Mouse (Mus musculus): Measurements from ENCODE around the gene Cdk18. TPM values are rescaled to one million over a fixed set of nuclear protein-coding genes. Genes with fewer than 3 reads are reported as not detected.
"Not testable (repeated sequence)": the region's sequence is repeated elsewhere in the genome, so short reads cannot be mapped to it uniquely, and the experiment has no call there.

The Cdk18 gene
- 10 to 100 TPM; 14.6 TPM for total RNA-seq (2021)
- long read RNA-seq, experiment 1, full-length matches to known transcripts: 8 of 13 reads
- long read RNA-seq, experiment 1, partial matches to known transcripts: 1 of 13 reads
- long read RNA-seq, experiment 1, other reads (novel, unspliced or antisense): 4 of 13 reads
- long read RNA-seq, experiment 2, full-length matches to known transcripts: 8 of 10 reads
- long read RNA-seq, experiment 2, partial matches to known transcripts: 1 of 10 reads
- long read RNA-seq, experiment 2, other reads (novel, unspliced or antisense): 1 of 10 reads

- DNase-seq: peak; percentile 84
Measured at GRCm38 (mm10) chr1:132139416-132139864, at the start of gene Cdk18. Cdk18 (minus strand) TSS chr1:132139684.

- DNase-seq: no peak
Measured at GRCm38 (mm10) chr1:132189231-132189630, 49.7 kb upstream of the Cdk18 start.

DNA sequence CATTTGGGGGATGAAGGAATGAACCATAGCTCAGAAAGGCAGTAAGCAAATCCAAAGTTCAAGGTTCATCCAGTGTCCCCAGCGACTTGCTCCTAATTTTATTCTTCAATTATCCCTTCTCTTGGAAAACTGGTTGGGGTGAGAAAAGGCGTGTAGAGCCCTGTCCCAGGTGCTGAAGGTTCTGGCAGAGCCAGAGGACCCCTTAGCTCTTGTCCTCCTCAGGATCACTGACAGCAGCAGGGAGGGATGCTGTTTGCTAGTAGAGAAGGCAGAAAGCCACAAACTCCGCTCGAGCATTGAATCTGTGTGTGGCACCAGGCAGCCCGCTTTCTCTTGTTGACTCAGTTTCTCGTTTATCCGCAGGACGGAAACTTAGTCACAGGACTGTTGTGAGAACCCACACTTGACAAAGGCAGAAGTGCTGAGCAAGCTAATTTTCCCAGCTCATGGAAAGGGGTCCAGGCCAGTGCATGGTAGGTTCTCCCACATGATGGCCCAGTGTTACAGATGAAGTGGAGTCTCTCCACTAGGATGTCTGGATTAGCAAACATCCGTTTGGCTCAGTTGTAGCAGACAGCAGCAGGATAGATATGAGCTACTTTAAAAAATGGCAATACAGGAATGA, 49.1 kb upstream of the Cdk18 start:
- no peak for DNase-seq

- no peak for DNase-seq
Measured at GRCm38 (mm10) chr1:132186303-132186702, 46.8 kb upstream of the Cdk18 start.

GRCm38 (mm10) chr1:132171619-132172018, 32.1 kb upstream of the Cdk18 start:
- no peak for DNase-seq

- no peak for DNase-seq
Measured at GRCm38 (mm10) chr1:132170698-132171097, 31.2 kb upstream of the Cdk18 start.

DNA sequence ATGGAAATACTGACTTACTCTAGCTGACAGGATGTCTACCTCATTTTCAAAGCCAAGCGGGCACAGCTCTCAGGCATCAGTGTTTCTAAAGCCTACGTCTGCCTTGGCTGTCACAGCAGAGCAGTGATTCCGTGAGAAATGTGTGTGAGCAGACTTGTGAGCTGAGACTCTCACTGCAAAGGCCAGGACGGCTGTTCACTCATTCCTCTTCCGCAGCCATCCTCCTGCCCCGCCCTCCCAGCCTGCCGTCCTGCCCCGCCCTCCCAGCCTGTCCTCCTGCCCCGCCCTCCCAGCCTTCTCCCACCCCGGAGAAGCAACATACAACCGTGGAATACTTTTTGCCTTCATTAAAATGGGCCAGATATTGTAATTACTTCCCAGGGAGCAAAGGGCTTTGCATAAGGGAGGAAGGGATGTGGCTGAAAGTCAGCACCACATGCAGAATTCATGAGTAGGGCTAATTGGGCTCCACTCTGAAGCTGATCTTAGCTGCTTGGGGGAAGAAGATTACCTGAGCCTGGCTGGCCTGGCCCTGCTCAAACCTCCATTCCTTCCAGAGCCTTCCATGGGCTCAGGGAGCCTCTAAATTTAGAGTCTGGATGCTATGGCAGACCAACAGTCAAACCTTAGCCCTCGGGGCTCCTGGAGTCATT, 28.8 kb upstream of the Cdk18 start:
- peak; percentile 46 for DNase-seq

DNA sequence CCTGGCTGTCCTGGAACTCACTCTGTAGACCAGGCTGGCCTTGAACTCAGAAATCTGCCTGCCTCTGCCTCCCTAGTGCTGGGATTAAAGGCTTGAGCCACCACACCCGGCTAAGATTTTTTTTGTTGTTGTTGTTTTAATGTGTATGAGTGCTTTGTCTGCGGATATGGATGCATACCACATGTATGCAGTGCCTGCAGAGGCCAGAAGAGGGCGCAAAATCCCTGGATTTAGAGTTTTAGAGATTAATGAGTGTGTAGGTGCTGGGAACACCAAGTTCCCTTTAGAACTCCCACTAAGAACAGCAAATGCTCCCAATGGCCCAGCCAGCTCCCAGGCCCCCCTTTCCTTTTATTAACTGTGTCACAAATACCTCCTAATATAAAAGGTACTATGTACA, 26.4 kb upstream of the Cdk18 start:
- no peak for DNase-seq

GRCm38 (mm10) chr1:132164780-132165518, 25.5 kb upstream of the Cdk18 start:
- DNase-seq: no peak

DNA sequence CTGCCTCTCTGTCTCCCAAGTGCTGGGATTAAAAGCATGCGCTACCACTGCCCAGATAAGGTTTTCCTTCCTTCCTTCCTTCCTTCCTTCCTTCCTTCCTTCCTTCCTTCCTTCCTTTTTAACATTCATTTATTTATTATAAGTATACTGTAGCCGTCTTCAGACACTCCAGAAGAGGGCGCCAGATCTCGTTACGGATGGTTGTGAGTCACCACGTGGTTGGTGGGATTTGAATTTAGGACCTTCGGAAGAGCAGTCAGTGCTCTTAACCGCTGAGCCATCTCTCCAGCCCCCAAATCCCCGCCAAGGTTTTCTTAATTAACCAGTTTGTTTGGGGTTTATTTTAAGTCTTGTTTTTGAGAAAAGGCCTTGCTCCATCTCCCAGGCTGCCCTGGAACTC, 23.1 kb upstream of the Cdk18 start:
- DNase-seq: not testable (repeated sequence)

GRCm38 (mm10) chr1:132161211-132161880, 21.9 kb upstream of the Cdk18 start:
- no peak for DNase-seq

DNA sequence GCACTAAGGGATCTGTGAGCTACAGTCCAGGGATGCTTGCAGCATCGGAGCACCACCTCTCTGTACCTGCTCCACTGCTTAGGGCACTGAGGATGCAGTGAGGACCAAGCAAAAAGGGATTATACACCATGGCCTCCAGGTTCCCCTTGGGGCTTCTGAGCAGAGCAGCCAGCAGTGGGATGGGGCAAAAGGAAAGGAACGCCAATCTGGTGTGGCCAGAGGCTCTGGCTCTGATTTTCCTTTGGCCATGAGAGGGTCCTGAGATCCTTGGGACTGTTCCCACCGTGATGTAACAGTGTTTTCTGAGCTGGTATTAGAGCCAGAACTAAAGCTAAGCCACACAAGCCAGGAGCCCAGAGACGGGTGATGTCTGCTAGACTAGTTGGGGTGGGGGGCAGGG, 20.2 kb upstream of the Cdk18 start:
- DNase-seq: no peak

GRCm38 (mm10) chr1:132158741-132159140, 19.3 kb upstream of the Cdk18 start:
- peak; percentile 44 for DNase-seq

GRCm38 (mm10) chr1:132157808-132158207, 18.3 kb upstream of the Cdk18 start:
- DNase-seq: no peak

DNA sequence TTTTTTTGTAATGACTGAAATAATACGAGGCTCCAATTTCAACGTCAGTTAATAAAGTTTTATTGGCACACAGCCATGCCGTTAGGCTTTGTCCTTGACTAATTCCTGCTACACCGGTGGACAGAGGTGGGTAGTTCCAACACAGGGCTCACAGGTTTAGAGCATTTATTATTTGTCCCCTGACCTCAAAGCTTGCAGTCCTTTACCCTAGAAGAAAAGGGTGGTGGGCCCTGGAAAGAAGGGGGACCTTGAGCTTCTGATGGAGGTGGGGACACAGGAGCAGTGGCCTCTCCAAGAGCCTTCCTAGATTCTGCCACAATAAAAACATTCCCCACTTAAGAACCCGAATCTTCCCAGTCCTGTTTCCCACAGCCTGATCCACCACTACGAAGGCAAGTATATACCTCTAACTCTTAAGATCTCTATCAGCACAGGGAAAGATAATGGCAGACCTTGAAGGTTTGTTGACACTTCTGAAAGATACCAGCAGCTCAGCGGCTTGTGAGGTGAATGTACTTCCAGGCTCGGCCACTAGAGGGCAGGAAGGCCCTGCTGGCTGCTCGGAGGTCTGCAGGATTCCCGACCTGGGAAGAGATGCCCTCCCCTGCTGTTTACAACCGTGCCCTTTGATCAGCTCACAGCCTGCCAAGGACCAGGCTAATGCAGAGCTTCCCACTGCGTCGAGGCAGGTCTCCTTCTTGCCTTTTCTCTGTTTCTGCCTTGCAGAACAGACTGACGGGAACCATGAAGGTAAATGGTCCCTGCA, 17.7 kb upstream of the Cdk18 start:
- peak; percentile 93 for DNase-seq

DNA sequence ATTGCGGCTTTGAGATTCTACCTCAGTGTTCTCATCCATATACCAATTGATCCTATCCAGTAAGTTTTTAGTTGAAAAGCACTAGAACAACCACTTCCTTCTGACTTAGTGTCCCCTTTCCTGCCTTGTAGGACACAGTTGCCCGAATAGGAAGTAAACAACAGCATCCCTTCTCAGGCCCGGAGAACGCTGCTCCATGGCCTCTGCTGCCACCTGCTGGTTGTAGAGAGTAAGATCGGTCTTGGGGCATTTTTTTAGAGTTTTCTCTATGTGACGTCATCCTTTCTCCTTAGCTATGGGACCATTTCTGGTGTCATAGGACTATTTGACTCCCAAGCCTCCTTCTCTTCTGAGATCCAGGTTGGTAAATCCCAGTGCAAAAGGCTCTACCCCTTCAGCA, 16.3 kb upstream of the Cdk18 start:
- peak; percentile 87 for DNase-seq

DNA sequence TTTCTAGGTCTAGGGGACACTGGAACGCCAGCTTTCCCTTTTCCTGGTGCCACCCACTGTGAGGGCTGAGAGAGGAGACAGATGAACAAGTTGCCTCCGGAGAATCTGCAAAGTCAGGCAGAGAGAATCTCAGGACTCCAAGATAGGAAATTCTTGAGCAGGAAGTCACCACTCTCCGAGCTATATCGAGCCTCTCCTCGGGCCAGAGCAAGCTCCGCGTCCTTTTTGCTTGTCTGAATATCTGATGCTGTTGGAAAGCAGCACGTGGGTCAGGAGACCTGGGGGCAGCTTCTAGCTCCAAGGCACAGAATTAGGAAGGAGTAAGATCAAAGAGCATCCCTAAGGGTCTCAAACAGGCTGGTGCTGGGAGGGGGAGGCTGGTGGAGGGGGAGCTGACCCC, 14.2 kb upstream of the Cdk18 start:
- no peak for DNase-seq

GRCm38 (mm10) chr1:132153086-132153690, 13.7 kb upstream of the Cdk18 start:
- no peak for DNase-seq

GRCm38 (mm10) chr1:132151908-132152307, 12.4 kb upstream of the Cdk18 start:
- no peak for DNase-seq

GRCm38 (mm10) chr1:132150817-132151601, 11.5 kb upstream of the Cdk18 start:
- no peak for DNase-seq
